Mouse (Mus musculus): ENCODE data around the gene Capns1. TPM values are rescaled to one million over a fixed set of nuclear protein-coding genes. Genes with fewer than 3 reads are reported as not detected.

The Capns1 gene
- 10 to 100 TPM; 96.1 to 96.6 TPM for polyA plus RNA-seq (2017; shearing (Covaris generic))

DNA sequence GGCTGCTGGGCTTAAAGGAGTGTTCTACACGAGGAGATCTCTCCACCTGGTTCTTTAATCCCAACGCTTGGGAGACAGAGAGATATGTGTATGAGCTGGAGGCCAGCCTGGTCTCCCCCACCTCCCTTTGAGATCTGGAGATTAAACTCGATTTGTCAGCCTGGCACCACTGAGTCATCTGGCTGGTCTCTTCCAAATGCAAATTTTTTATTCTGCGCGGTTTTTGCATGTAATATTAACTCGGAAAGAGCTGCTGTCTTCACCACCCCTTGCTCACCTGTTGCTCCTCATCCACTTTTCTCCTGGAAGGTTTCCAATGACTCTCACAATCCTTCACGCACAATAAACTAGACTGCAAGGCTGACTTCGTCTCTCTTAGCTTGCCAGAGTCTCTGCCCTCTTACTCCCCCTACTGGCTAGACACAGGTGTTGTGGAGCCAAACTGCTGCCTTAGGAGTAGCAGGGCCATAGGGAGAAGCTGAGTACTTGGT lies at the start of gene Capns1:
Gene Capns1 (minus strand): TSS at position 331 of the 491 bp plus-strand sequence.

DNA sequence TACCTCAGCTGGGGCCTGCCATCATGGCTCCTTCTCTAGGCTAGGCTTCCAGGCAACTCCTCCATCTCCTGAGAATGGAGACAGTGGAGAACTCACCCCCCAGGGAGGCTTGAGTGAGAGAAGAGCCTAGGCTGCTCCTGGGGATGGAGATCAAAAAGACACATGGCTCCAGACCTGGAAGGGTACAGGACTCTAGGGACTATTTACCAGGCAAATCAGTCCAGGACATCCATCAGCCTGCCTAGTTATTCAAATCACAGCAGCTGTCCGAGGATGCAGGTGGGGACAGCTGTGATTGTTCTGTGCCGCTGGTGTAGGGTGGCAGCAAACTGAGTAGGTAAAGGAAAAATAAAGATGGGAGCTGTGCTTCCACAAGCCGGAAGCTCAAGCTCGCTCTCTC lies 37.0 kb upstream of the Capns1 start, which contains the start of gene Ovol3:
Gene Ovol3 (minus strand): TSS at position 101 of the 400 bp plus-strand sequence.

DNA sequence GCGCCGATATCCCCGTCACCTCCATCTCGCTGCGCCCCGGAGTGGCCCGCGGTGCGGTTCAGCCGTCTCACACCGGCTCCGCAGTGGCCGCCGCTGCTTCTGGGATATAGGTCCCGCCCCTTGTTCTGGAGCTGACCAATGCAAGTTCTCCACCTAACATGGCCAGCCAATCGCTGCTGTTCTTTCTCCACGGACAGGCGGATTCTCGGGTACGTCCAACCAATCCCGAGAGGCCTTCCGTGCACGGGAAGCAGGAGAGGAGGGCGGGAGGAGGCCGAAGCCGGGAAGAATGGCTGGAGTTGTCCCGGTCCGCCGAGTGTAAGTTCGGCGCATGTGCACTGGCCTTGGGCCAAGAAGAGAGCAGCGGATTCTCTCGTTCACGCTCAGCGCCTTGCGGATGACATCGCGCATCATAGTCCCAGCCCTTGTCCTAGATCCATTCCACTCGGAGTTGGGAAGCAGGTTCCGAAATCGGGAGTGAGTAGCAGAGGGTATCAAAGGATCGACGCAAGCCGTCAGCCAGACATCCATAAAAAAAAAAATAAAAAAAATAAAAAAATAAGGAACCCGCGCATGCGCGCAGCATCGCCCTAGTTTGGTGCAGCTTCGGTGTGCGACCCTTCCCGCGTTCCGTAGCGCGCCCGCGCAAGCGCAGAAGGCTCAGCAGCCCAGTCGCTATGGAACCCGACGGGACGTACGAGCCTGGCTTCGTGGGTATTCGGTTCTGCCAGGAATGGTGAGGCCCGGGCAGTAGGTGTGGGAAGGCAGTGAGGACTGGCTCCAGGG lies 33.3 kb upstream of the Capns1 start, which contains the start of the genes Polr2i and Tbcb:
Gene Polr2i (plus strand): TSS at position 280 of the 786 bp plus-strand sequence.
Gene Tbcb (minus strand): TSS at position 604 of the 786 bp plus-strand sequence.

DNA sequence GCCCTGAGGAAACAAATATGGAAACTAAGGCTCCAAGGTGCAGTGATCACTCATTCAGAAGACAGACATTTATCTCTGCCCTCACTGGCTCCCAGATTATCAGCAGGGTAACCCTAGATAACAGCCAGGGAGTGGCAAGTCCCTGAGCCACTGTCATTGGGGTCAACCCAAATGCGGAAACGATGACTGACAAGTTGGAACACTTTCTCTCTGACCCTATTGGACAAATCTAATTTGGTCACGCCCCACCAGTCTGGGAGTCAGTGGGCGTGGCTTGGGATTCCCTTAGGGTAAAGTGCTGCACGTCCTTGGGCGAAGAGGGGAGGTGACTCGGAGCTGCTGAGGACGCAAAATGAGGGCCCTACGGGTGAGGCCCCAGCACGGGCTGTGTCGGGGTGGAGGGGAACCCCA lies 14.7 kb downstream of the Capns1 start, which contains the start of gene Cox7a1:
Gene Cox7a1 (plus strand): TSS at position 266 of the 411 bp plus-strand sequence.

DNA sequence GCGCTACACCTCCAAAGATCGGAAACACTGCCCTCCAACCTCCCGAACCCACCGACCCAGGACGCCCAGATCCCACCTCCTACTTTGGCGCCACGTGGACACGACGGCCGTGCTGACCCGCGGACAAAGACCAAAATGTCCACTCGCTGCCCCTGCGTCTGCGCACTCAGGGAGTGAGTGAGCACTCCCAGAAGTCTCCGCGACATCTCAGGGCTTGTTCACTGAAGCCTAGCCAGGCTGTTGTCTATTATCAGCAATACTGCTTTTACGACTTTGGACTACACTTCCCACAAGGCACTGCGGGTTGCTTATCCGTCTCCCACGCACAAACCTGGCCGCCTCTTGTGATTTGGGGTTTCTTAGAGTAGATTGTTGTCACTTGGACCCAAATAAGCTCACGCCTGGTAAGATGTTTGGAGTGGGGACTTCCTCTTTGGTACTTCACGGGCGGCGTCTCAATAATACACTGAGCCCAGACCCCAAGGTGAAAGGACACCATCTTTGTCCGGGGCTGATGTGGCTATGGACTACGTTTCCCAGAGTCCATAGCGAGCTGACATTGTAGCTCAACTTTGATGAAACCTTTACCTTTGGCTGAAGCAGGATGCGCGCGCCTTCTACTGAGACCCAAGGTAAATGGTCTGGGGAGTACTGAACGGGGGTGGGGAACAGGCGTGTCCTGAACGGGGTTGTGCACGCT lies 28.9 kb downstream of the Capns1 start, which contains the start of gene Zfp146:
Gene Zfp146 (minus strand): TSS at position 168 of the 700 bp plus-strand sequence.

Other genes with a start within 250 kb of the Capns1 start
- 10 to 100 TPM in 1 of 2 experiments, 1 to 10 TPM in 1; 3.8 to 12.7 TPM for gene Zfp74, start 244.7 kb downstream of the Capns1 start, polyA plus RNA-seq (2017; shearing (Covaris generic))
- 1 to 10 TPM; 6.8 to 9.1 TPM for gene Zfp568, start 214.9 kb downstream of the Capns1 start, polyA plus RNA-seq (2017; shearing (Covaris generic))
- 1 to 10 TPM; 1.6 to 5.0 TPM for gene Zfp14, start 147.4 kb downstream of the Capns1 start, polyA plus RNA-seq (2017; shearing (Covaris generic))
- gene Zfp82, start 125.9 kb downstream of the Capns1 start, polyA plus RNA-seq (2017; shearing (Covaris generic)), result 1 to 10 TPM; 4.3 to 8.9 TPM
- gene Gm26920, start 108.4 kb downstream of the Capns1 start, polyA plus RNA-seq (2017; shearing (Covaris generic)), result 1 to 10 TPM in 1 of 2 experiments, not detected in 1; 4.2 TPM
- 10 to 100 TPM in 1 of 2 experiments, 1 to 10 TPM in 1; 7.9 to 11.2 TPM for gene Zfp566, start 108.3 kb downstream of the Capns1 start, polyA plus RNA-seq (2017; shearing (Covaris generic))
- gene Zfp260, start 104.0 kb downstream of the Capns1 start, polyA plus RNA-seq (2017; shearing (Covaris generic)), result 10 to 100 TPM; 62.3 to 66.4 TPM
- 1 to 10 TPM; 5.0 to 7.0 TPM for gene Zfp382, start 76.9 kb downstream of the Capns1 start, polyA plus RNA-seq (2017; shearing (Covaris generic))
- gene Zfp146, start 29.1 kb downstream of the Capns1 start, polyA plus RNA-seq (2017; shearing (Covaris generic)), result 10 to 100 TPM; 21.8 to 37.9 TPM
- under 1 TPM; 0.64 to 0.74 TPM for gene Cox7a1, start 14.7 kb downstream of the Capns1 start, polyA plus RNA-seq (2017; shearing (Covaris generic))
- 10 to 100 TPM; 47.8 to 64.2 TPM for gene Polr2i, start 33.1 kb upstream of the Capns1 start, polyA plus RNA-seq (2017; shearing (Covaris generic))
- gene Tbcb, start 33.5 kb upstream of the Capns1 start, polyA plus RNA-seq (2017; shearing (Covaris generic)), result 100 to 1,000 TPM; 109 to 132 TPM
- gene Ovol3, start 36.9 kb upstream of the Capns1 start, polyA plus RNA-seq (2017; shearing (Covaris generic)), result not detected
- under 1 TPM; 0.12 to 0.41 TPM for gene Thap8, start 81.3 kb upstream of the Capns1 start, polyA plus RNA-seq (2017; shearing (Covaris generic))
- gene Wdr62, start 81.6 kb upstream of the Capns1 start, polyA plus RNA-seq (2017; shearing (Covaris generic)), result 1 to 10 TPM; 4.8 to 6.9 TPM
- 1 to 10 TPM; 1.6 to 3.1 TPM for gene Clip3, start 92.9 kb upstream of the Capns1 start, polyA plus RNA-seq (2017; shearing (Covaris generic))
- 100 to 1,000 TPM in 1 of 2 experiments, 10 to 100 TPM in 1; 92.7 to 159 TPM for gene Alkbh6, start 109.9 kb upstream of the Capns1 start, polyA plus RNA-seq (2017; shearing (Covaris generic))
- 10 to 100 TPM in 1 of 2 experiments, 1 to 10 TPM in 1; 3.8 to 22.5 TPM for gene Syne4, start 116.0 kb upstream of the Capns1 start, polyA plus RNA-seq (2017; shearing (Covaris generic))
- not detected for gene E130208F15Rik, start 122.9 kb upstream of the Capns1 start, polyA plus RNA-seq (2017; shearing (Covaris generic))
- 10 to 100 TPM; 32.0 to 75.5 TPM for gene Sdhaf1, start 125.1 kb upstream of the Capns1 start, polyA plus RNA-seq (2017; shearing (Covaris generic))
- not detected for gene Lrfn3, start 164.0 kb upstream of the Capns1 start, polyA plus RNA-seq (2017; shearing (Covaris generic))
- 10 to 100 TPM in 1 of 2 experiments, 1 to 10 TPM in 1; 7.1 to 32.2 TPM for gene Tyrobp, start 214.9 kb upstream of the Capns1 start, polyA plus RNA-seq (2017; shearing (Covaris generic))
- 100 to 1,000 TPM; 470 to 543 TPM for gene Hcst, start 221.0 kb upstream of the Capns1 start, polyA plus RNA-seq (2017; shearing (Covaris generic))
- gene Nfkbid, start 222.9 kb upstream of the Capns1 start, polyA plus RNA-seq (2017; shearing (Covaris generic)), result 10 to 100 TPM; 78.6 to 95.9 TPM
- 10 to 100 TPM; 10.8 to 23.2 TPM for gene Aplp1, start 246.7 kb upstream of the Capns1 start, polyA plus RNA-seq (2017; shearing (Covaris generic))